In genomic region chr15:5081235-5081634, GRCm38 (mm10) we compare ENCODE assay signal across 21 mouse cellular contexts. TPM values are rescaled to one million over a fixed set of nuclear protein-coding genes. Genes with fewer than 3 reads are reported as not detected.
DNase-seq lines count a peak whose midpoint lies in the region; ATAC-seq and TF ChIP-seq lines count a peak whose summit lies in the region.
"Had no signal": no experiment of that assay in that cellular context is flagged by ENCODE, and none has a peak within 500 bp of the region (broad histone marks: within the 10 kb centered on the region; RNA-seq: fewer than 3 reads in every experiment).

No protein-coding gene starts in this region.

- TF ChIP-seq EP300 in liver, embryonic 14.5 days (IDR thresholded peaks at IDR 0.05; ENCODE audit: low read depth): no peak

- H3K27ac ChIP-seq in liver, embryonic 14.5 days: no peak overlapping the region
- no peak overlapping the region for H3K27ac ChIP-seq in liver, embryonic 11.5 days (ENCODE audit: low read depth, low read length)
- H3K27ac ChIP-seq: embryonic facial prominence, embryonic 10.5 days; forebrain, embryonic 13.5 days; heart, embryonic 10.5 days; hindbrain, embryonic 13.5 days had no signal

- no peak overlapping the region for H3K4me3 ChIP-seq in liver, embryonic 14.5 days (ENCODE audit: insufficient read depth in 1 of 2, low read depth in 2 of 2, low read length in 2 of 2)
- H3K4me3 ChIP-seq in liver, embryonic 11.5 days (ENCODE audit: low read depth, low read length): no peak overlapping the region
- H3K4me3 ChIP-seq: embryonic facial prominence, embryonic 10.5 days; forebrain, embryonic 13.5 days; heart, embryonic 10.5 days; hindbrain, embryonic 13.5 days had no signal

- H3K4me1 ChIP-seq in liver, embryonic 14.5 days (replicated peaks; ENCODE audit: control insufficient read depth in 2 of 2, insufficient read depth in 2 of 2, low read length in 1 of 2): no peaks in the 10 kb centered on the region
- H3K4me1 ChIP-seq in liver, embryonic 11.5 days (replicated peaks; ENCODE audit: control insufficient read depth, insufficient read depth, low read length): no peaks in the 10 kb centered on the region
- H3K4me1 ChIP-seq: embryonic facial prominence, embryonic 10.5 days; forebrain, embryonic 13.5 days; heart, embryonic 10.5 days; hindbrain, embryonic 13.5 days had no signal

- 29% methylated on average over 1 of the region's 1 CpGs for WGBS in liver, embryonic 14.5 days (ENCODE audit: insufficient replicate concordance)
- WGBS in liver, embryonic 11.5 days: 48% methylated on average over 1 of the region's 1 CpGs

- DNase-seq in layer of hippocampus, adult 18-20 months (ENCODE audit: low spot score in 2 of 2): peak; percentile 20 to 55
- no peak for DNase-seq in layer of hippocampus, postnatal 10 days (ENCODE audit: low spot score in 2 of 2)
- peak in 1 of 3 experiments; percentile 7 for DNase-seq in liver, embryonic 14.5 days (ENCODE audit: low read depth in 3 of 3, low spot score in 3 of 3)
- no peak for DNase-seq in liver, embryonic 11.5 days (ENCODE audit: low spot score)
- peak; percentile 42 for DNase-seq in brain, adult 2 months (ENCODE audit: low read depth, low spot score)
- peak; percentile 15 for DNase-seq in skeletal muscle tissue, adult 2 months (ENCODE audit: low read depth, low spot score)
- no peak for DNase-seq in thymus, postnatal 36 days
- DNase-seq: adrenal gland, postnatal 14 days; cerebellum, adult 18-20 months; cerebellum, postnatal 10 days; forebrain, postnatal 0 days; gastrocnemius, postnatal 36 days; heart, adult 18-20 months; heart, postnatal 10 days had no signal

- no peaks in the 10 kb centered on the region for H3K9me3 ChIP-seq in liver, embryonic 14.5 days (ENCODE audit: control insufficient read depth, low read length)
- H3K9me3 ChIP-seq in liver, embryonic 11.5 days (ENCODE audit: control insufficient read depth, low read length): no peaks in the 10 kb centered on the region
- H3K9me3 ChIP-seq: embryonic facial prominence, embryonic 10.5 days; forebrain, embryonic 13.5 days; heart, embryonic 10.5 days; hindbrain, embryonic 13.5 days had no signal

- H3K4me2 ChIP-seq in liver, embryonic 14.5 days (ENCODE audit: low read depth): no peak overlapping the region
- H3K4me2 ChIP-seq in liver, embryonic 11.5 days: no peak overlapping the region
- H3K4me2 ChIP-seq: forebrain, embryonic 13.5 days; hindbrain, embryonic 13.5 days had no signal

- H3K9ac ChIP-seq in liver, embryonic 14.5 days (replicated peaks): no peak overlapping the region
- no peak overlapping the region for H3K9ac ChIP-seq in liver, embryonic 11.5 days (ENCODE audit: low read depth, low read length)
- H3K9ac ChIP-seq: forebrain, embryonic 13.5 days; forebrain, postnatal 0 days; hindbrain, embryonic 13.5 days had no signal

- 0 out of 2 replicates have a peak, but pooled peaks have one; percentile 43 for ATAC-seq in liver, embryonic 14.5 days (ENCODE audit: insufficient read depth)
- no peak for ATAC-seq in liver, embryonic 11.5 days (replicated peaks; ENCODE audit: low FRiP score)
- no peak for ATAC-seq in monocyte, adult 5-6 weeks (replicated peaks; ENCODE audit: insufficient number of reproducible peaks, low FRiP score, low TSS enrichment, poor library complexity, severe bottlenecking)
- ATAC-seq: activated CD4-positive, CD25-positive, alpha-beta regulatory T cell, adult 4 months; forebrain, embryonic 13.5 days; forebrain, postnatal 0 days; Patski had no signal

- H3K36me3 ChIP-seq in liver, embryonic 14.5 days (replicated peaks; ENCODE audit: control insufficient read depth, insufficient read depth, low read depth): no peaks in the 10 kb centered on the region
- H3K36me3 ChIP-seq in liver, embryonic 11.5 days (ENCODE audit: control insufficient read depth, insufficient read depth, low read length): no peaks in the 10 kb centered on the region
- H3K36me3 ChIP-seq: embryonic facial prominence, embryonic 10.5 days; heart, embryonic 10.5 days; hindbrain, embryonic 13.5 days had no signal

- H3K27me3 ChIP-seq in liver, embryonic 14.5 days (ENCODE audit: control insufficient read depth, insufficient read depth, low read length): no peaks in the 10 kb centered on the region
- H3K27me3 ChIP-seq in liver, embryonic 11.5 days (replicated peaks; ENCODE audit: control insufficient read depth, insufficient read depth, low read length): no peaks in the 10 kb centered on the region
- H3K27me3 ChIP-seq: forebrain, embryonic 13.5 days; hindbrain, embryonic 13.5 days had no signal

- no peak for TF ChIP-seq CTCF in liver, embryonic 14.5 days (IDR thresholded peaks at IDR 0.05; ENCODE audit: low read depth)

RNA-seq across cellular contexts. Expression of gene C7, which starts 17.7 kb away (rescaled TPM):
- under 1 TPM; 0.12 to 0.20 TPM for total RNA-seq in layer of hippocampus, adult 18-20 months (2021)
- total RNA-seq in layer of hippocampus, postnatal 10 days (2021): under 1 TPM; 0.11 to 0.18 TPM
- 0.01 TPM in 1 of 2 replicates, not detected in the other for polyA plus RNA-seq in liver, embryonic 14.5 days (2012; rRNA removed)
- polyA plus RNA-seq in liver, embryonic 14.5 days (2014; fragmentation: Nextera tagmentation; extraction: Ambion mirVana): 0.06 TPM in 1 of 2 replicates, not detected in the other
- polyA plus RNA-seq in liver, embryonic 11.5 days (2014; fragmentation: Nextera tagmentation; extraction: Ambion mirVana): 0.08 and 0.10 TPM in 2 replicates
- not detected in 3 replicates for total RNA-seq in monocyte, adult 5-6 weeks (2017)
- polyA plus RNA-seq: activated CD4-positive, CD25-positive, alpha-beta regulatory T cell, adult 4 months; hindbrain, embryonic 13.5 days; Patski had no signal

RNA-seq across cellular contexts. Expression of gene Card6, which starts 27.1 kb away (rescaled TPM):
- 1 to 10 TPM; 4.9 to 5.9 TPM for total RNA-seq in layer of hippocampus, adult 18-20 months (2021)
- 1 to 10 TPM; 1.5 to 3.2 TPM for total RNA-seq in layer of hippocampus, postnatal 10 days (2021)
- polyA plus RNA-seq in liver, embryonic 14.5 days (2012; rRNA removed): 0.57 and 0.63 TPM in 2 replicates
- 0.74 and 1.00 TPM in 2 replicates for polyA plus RNA-seq in liver, embryonic 14.5 days (2014; fragmentation: Nextera tagmentation; extraction: Ambion mirVana)
- polyA plus RNA-seq in liver, embryonic 11.5 days (2014; fragmentation: Nextera tagmentation; extraction: Ambion mirVana): 1.3 and 1.4 TPM in 2 replicates
- total RNA-seq in monocyte, adult 5-6 weeks (2017): 8.2 to 42.9 TPM (median 22.5 TPM) in 3 replicates

RNA-seq across cellular contexts. Expression of gene Rpl37, which starts 35.2 kb away (rescaled TPM):
- total RNA-seq in layer of hippocampus, adult 18-20 months (2021): 100 to 1,000 TPM; 322 to 344 TPM
- total RNA-seq in layer of hippocampus, postnatal 10 days (2021): 100 to 1,000 TPM; 260 to 290 TPM
- 259 and 884 TPM in 2 replicates for polyA plus RNA-seq in liver, embryonic 14.5 days (2012; rRNA removed)
- 547 and 570 TPM in 2 replicates for polyA plus RNA-seq in liver, embryonic 14.5 days (2014; fragmentation: Nextera tagmentation; extraction: Ambion mirVana)
- polyA plus RNA-seq in liver, embryonic 11.5 days (2014; fragmentation: Nextera tagmentation; extraction: Ambion mirVana): 728 and 826 TPM in 2 replicates
- 582 to 671 TPM (median 653 TPM) in 3 replicates for total RNA-seq in monocyte, adult 5-6 weeks (2017)

Comparison
In these comparisons a context has a peak if more than half of its experiments do, and no peak if none do; other contexts are left out.
1. DNase-seq: peak in layer of hippocampus, adult 18-20 months (2 of 2), brain, adult 2 months (single experiment) and skeletal muscle tissue, adult 2 months (single experiment); none in layer of hippocampus, postnatal 10 days (0 of 2), liver, embryonic 11.5 days (single experiment) and thymus, postnatal 36 days (0 of 2).